Mouse (Mus musculus) embryonic fibroblast, embryonic 13.5 days (primary cell): ENCODE measurements around the gene Chn2.

Experiments
- CTCF ChIP-seq: IDR thresholded peaks from 2 replicates; pipeline ENCODE4 v1.5.1; 2011; ENCODE audit warnings: mild to moderate bottlenecking, control low read depth, low read length, moderate library complexity, borderline replicate concordance; ENCODE audit not compliant: insufficient read depth
- POLR2A ChIP-seq: IDR thresholded peaks from 2 replicates; pipeline ENCODE4 v1.6.1; 2011; ENCODE audit warnings: low read depth, mild to moderate bottlenecking, control low read depth, low read length, moderate library complexity

DNA sequence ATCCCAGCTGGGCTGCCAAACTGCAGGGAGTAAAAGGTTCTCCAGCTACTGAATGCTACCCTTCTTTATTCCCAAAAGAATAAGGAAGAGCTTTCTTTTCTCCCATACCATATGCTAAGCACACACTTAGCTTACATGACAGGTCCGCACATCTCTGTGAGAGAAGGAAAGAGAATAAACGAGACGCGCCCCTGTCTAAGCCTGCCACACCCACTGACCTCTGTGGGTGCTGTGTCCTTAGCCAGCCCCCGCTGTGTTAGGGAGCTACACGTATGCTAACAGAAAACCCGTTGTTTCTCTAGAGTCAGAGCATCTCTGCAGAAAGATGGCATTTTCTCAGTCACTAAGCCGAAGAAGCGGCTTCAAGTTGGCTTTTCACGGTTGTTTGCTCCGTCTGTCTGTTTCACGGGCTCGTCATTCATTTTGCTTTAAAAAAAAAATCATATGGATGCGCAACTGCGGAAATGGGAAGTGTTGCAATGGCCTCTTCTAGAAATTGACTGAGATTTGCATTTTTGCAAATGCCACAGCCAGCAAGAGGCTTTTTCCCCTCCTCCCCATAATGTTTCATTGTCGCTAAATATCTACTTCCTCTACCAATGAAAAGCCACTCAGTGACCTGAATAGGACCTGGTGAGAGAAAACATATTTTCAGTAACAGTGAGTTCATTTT, 30.8 kb upstream of the Chn2 start:
- TF ChIP-seq POLR2A (no peak), CTCF (no peak)
